Mouse (Mus musculus) stomach, embryonic 16.5 days (tissue): ENCODE data around the gene Daw1. TPM values are rescaled to one million over a fixed set of nuclear protein-coding genes. Genes with fewer than 3 reads are reported as not detected.

ENCODE experiments used
- ATAC-seq: fragments of 200-750 bp; cut with Nextera tagmentation; 2 replicates; pipeline ENCODE4 v1.8.0; 2017; ENCODE audit warnings: moderate number of reproducible peaks, moderate TSS enrichment; ENCODE audit not compliant: insufficient read depth, low FRiP score
- H3K27ac ChIP-seq: fragments of 300-500 bp; sonication (generic); 2 replicates; pipeline ENCODE4 v1.5.1; 2014; ENCODE audit warnings: low read length
- H3K27me3 ChIP-seq: fragments of 300-500 bp; sonication (generic); 2 replicates; pipeline ENCODE4 v1.6.1; 2014; ENCODE audit warnings: low read length, control low read depth, mixed read lengths; ENCODE audit not compliant: control insufficient read depth, insufficient read depth
- H3K36me3 ChIP-seq: fragments of 300-500 bp; sonication (generic); 2 replicates; pipeline ENCODE4 v1.6.1; 2014; ENCODE audit warnings: low read length; ENCODE audit not compliant: control insufficient read depth, insufficient read depth
- H3K4me1 ChIP-seq: fragments of 300-500 bp; sonication (generic); 2 replicates; pipeline ENCODE4 v1.6.1; 2014; ENCODE audit warnings: low read length, control low read depth, mixed read lengths; ENCODE audit not compliant: control insufficient read depth, insufficient read depth
- H3K4me2 ChIP-seq: fragments of 300-500 bp; sonication (generic); 2 replicates; pipeline ENCODE4 v1.6.1; 2014; ENCODE audit warnings: low read depth, low read length, mixed read lengths
- H3K4me3 ChIP-seq: fragments of 300-500 bp; sonication (generic); replicated peaks from 2 replicates; pipeline ENCODE4 v1.5.1; 2014; ENCODE audit warnings: mild to moderate bottlenecking, low read length
- H3K9ac ChIP-seq: fragments of 300-500 bp; sonication (generic); 2 replicates; pipeline ENCODE4 v1.6.1; 2014; ENCODE audit warnings: low read length
- H3K9me3 ChIP-seq: fragments of 300-500 bp; sonication (generic); replicated peaks from 2 replicates; pipeline ENCODE4 v1.6.1; 2016; ENCODE audit warnings: low read length, control low read depth; ENCODE audit not compliant: control insufficient read depth
- WGBS: fragments of 180-500 bp; shearing (Covaris S2); extraction: QIAGEN DNeasy Blood & Tissue Kit; methylation state at CpG from one replicate; pipeline ENCODE4 v1.1.7; 2014; 5-methylcytosine and 5-hydroxymethylcytosine counted together
- polyA plus RNA-seq: library from polyadenylated mRNA; unstranded; fragments of >200 nt; fragmentation: Nextera tagmentation; extraction: Ambion mirVana; gene quantifications from 2 replicates; pipeline ENCODE4 v1.2.1, GENCODE M21; 2015

Daw1 gene
- 0.22 TPM in 1 of 2 replicates, not detected in the other for polyA plus RNA-seq

DNA sequence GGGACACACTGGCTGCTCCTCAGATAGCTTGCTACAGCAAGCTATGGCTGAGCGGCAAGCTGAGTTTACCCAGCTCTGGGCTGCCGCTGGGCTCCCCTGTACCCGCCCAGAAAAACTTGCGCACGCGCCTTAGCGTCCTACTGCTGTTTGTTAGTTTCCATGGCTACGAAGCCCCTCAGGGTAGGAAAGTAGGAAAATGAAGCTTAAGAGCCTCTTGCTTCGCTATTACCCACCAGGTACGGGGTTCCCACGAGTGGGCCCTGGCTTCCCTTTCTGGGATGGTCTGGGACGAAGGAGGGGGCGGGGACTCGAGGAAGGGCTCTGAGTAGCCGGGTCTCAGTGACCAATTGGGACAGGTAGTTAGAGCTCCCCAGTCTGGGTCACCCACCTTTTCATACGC lies at the start of gene Daw1:
Gene Daw1, plus strand, starts transcription at position 150 of the 400 bp plus-strand sequence.
- H3K27ac ChIP-seq = no peak within 1 kb of the TSS
- H3K4me3 ChIP-seq = peak within 1 kb of the TSS; percentile 61
- H3K4me1 ChIP-seq = no peaks in the 10 kb centered on the region
- peak within 1 kb of the TSS; percentile 54 for H3K4me2 ChIP-seq
- H3K9ac ChIP-seq = peak within 1 kb of the TSS; percentile 73
- ATAC-seq = peak; percentile 83
- H3K36me3 ChIP-seq = no peaks in the 10 kb centered on the region
- 2% methylated on average over 16 of the region's 16 CpGs for WGBS
- H3K27me3 ChIP-seq = no peaks in the 10 kb centered on the region
- no peaks in the 10 kb centered on the region for H3K9me3 ChIP-seq

GRCm38 (mm10) chr1:83110992-83111391 lies 48.6 kb upstream of the Daw1 start:
- no peak for ATAC-seq
- Histone ChIP-seq H3K27me3 (no peaks in the 10 kb centered on the region), H3K9me3 (no peaks in the 10 kb centered on the region), H3K36me3 (no peaks in the 10 kb centered on the region), H3K4me1 (no peaks in the 10 kb centered on the region), H3K27ac (no peak overlapping the region), H3K9ac (no peak overlapping the region), H3K4me2 (no peak overlapping the region), H3K4me3 (no peak overlapping the region)

GRCm38 (mm10) chr1:83111726-83112125 lies 47.8 kb upstream of the Daw1 start:
- no peak overlapping the region for H3K27ac ChIP-seq
- no peak for ATAC-seq
- H3K4me2 ChIP-seq = no peak overlapping the region

DNA sequence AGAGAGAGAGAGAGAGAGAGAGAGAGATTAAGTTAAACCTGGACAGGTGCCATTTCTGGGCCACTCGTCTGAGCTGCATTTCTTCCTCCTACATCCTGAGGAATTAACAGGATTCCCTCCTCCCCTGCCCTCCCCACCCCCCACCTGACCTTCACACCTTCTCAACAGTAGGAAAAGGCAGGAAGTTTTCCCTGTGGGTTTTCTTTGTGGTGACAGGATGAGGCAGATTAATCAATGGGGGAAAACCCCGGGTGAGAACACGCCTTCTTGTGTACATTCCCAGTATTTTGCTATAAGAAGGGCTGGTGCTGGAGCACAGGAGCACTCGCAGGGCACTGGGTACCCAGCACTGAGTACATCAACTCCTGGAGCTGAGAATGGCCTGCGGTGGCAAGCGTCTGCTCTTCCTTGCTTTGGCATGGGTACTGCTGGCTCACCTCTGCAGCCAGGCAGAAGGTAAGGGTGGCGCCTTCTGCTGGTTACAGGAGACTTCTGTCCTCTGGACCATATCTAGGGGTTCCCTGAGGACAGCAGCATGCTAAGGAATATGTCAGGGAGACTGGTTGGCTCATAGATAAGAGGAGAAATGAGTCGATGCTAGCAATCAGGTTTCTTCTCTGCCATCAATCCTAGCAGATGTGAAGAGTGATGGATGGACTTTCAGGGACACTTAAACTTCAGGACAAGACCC lies 43.0 kb upstream of the Daw1 start, which contains the start of gene Ccl20:
Gene Ccl20, plus strand, starts transcription at position 320 of the 691 bp plus-strand sequence.
- Histone ChIP-seq H3K27me3 (no peaks in the 10 kb centered on the region), H3K4me3 (no peak within 1 kb of the TSS), H3K4me1 (0 out of 2 replicates have a peak, but pooled peaks cover 4% of the 10 kb centered on the region), H3K36me3 (no peaks in the 10 kb centered on the region), H3K4me2 (no peak within 1 kb of the TSS), H3K9ac (no peak within 1 kb of the TSS), H3K27ac (peak within 1 kb of the TSS; percentile 29; the same call in 1 of the 2 replicates), H3K9me3 (no peaks in the 10 kb centered on the region)
- WGBS = 20% methylated on average over 8 of the region's 8 CpGs
- ATAC-seq = peak; percentile 45; the same call in 1 of the 2 replicates

More at GRCm38 (mm10) chr1:83111726-83112125, 47.8 kb upstream of the Daw1 start:
- H3K4me3 ChIP-seq = no peak overlapping the region
- H3K27me3 ChIP-seq = no peaks in the 10 kb centered on the region
- 0 out of 2 replicates have a peak, but pooled peaks cover 3% of the 10 kb centered on the region for H3K4me1 ChIP-seq
- H3K36me3 ChIP-seq = no peaks in the 10 kb centered on the region
- no peak overlapping the region for H3K9ac ChIP-seq
- WGBS = 69% methylated on average over 5 of the region's 5 CpGs
- H3K9me3 ChIP-seq = no peaks in the 10 kb centered on the region

- Histone ChIP-seq H3K36me3 (no peaks in the 10 kb centered on the region), H3K4me1 (0 out of 2 replicates have a peak, but pooled peaks cover 4% of the 10 kb centered on the region), H3K9ac (no peak overlapping the region), H3K27me3 (no peaks in the 10 kb centered on the region), H3K9me3 (no peaks in the 10 kb centered on the region), H3K4me3 (no peak overlapping the region), H3K27ac (no peak overlapping the region), H3K4me2 (no peak overlapping the region)
- peak; percentile 71; the same call in 1 of the 2 replicates for ATAC-seq
- WGBS = 76% methylated on average over 3 of the region's 3 CpGs
These were observed 42.3 kb upstream of the Daw1 start for GRCm38 (mm10) chr1:83117217-83117616.

DNA sequence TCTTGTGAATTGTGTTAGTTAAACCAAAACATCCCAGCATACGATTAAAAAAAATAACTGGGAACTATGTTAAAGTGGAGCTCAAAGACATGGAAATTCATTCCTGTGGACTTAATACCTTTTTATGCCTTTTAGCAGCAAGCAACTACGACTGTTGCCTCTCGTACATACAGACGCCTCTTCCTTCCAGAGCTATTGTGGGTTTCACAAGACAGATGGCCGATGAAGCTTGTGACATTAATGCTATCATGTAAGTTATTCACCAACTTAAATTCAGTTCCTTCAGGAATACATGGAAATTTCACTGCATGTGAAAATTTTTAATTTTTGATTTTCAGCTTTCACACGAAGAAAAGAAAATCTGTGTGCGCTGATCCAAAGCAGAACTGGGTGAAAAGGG lies 41.9 kb upstream of the Daw1 start:
- no peak overlapping the region for H3K4me3 ChIP-seq
- 88% methylated on average over 7 of the region's 7 CpGs for WGBS
- no peaks in the 10 kb centered on the region for H3K27me3 ChIP-seq
- H3K9ac ChIP-seq = no peak overlapping the region
- H3K4me2 ChIP-seq = no peak overlapping the region
- no peaks in the 10 kb centered on the region for H3K36me3 ChIP-seq
- H3K27ac ChIP-seq = no peak overlapping the region
- H3K4me1 ChIP-seq = 0 out of 2 replicates have a peak, but pooled peaks cover 4% of the 10 kb centered on the region
- no peak for ATAC-seq
- no peaks in the 10 kb centered on the region for H3K9me3 ChIP-seq

DNA sequence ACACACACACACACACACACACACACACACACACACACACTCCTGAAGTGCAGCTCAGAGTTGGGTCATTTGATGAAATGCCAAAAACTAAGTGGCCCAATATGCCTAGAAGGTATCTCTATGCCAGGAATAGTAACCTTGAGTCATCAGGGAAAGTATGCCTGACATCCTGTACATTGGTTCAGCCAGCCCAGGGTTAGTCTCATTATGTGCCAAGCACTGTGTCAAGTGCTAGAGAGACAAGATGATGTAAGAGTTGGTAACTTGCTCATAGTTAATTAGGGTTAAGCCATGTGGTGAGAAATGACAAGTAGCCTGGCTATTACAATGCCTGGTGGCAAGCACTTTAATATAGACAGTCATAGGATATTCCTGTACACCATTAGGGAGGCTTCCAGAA lies 39.6 kb upstream of the Daw1 start:
- Histone ChIP-seq H3K27me3 (no peaks in the 10 kb centered on the region), H3K9me3 (no peaks in the 10 kb centered on the region), H3K9ac (no peak overlapping the region), H3K36me3 (no peaks in the 10 kb centered on the region), H3K27ac (no peak overlapping the region), H3K4me1 (0 out of 2 replicates have a peak, but pooled peaks cover 4% of the 10 kb centered on the region), H3K4me3 (no peak overlapping the region), H3K4me2 (no peak overlapping the region)
- no peak for ATAC-seq

DNA sequence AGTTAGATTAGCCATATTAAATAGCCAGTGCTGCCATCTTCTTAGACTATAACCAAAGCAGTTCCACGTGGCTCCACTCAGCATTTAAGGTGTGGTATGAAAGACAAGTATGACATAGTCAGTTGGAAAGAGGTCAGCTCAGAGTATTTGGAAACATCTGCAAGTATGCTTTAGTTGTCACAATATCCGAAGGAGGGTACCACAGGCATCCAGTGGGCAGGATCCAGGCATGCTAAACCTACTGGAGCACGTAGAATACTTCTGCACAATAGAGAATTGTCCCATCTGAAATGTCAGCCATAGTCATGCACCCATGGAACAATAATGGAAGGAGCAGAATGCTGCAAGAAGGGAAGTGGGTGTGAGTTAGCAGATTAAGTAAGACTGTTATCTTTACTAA lies 39.2 kb upstream of the Daw1 start:
- H3K4me2 ChIP-seq = no peak overlapping the region
- H3K4me1 ChIP-seq = 0 out of 2 replicates have a peak, but pooled peaks cover 4% of the 10 kb centered on the region
- no peak overlapping the region for H3K4me3 ChIP-seq
- no peak overlapping the region for H3K27ac ChIP-seq
- H3K27me3 ChIP-seq = no peaks in the 10 kb centered on the region
- H3K36me3 ChIP-seq = no peaks in the 10 kb centered on the region
- 71% methylated on average over 3 of the region's 3 CpGs for WGBS
- ATAC-seq = no peak
- H3K9me3 ChIP-seq = no peaks in the 10 kb centered on the region
- H3K9ac ChIP-seq = no peak overlapping the region

GRCm38 (mm10) chr1:83123201-83123600 lies 36.4 kb upstream of the Daw1 start:
- no peaks in the 10 kb centered on the region for H3K27me3 ChIP-seq
- H3K9me3 ChIP-seq = no peaks in the 10 kb centered on the region
- no peaks in the 10 kb centered on the region for H3K36me3 ChIP-seq
- no peak overlapping the region for H3K9ac ChIP-seq
- no peak overlapping the region for H3K4me3 ChIP-seq
- no peak overlapping the region for H3K27ac ChIP-seq
- ATAC-seq = peak; percentile 72; the same call in 1 of the 2 replicates
- 76% methylated on average over 2 of the region's 2 CpGs for WGBS
- no peaks in the 10 kb centered on the region for H3K4me1 ChIP-seq
- H3K4me2 ChIP-seq = no peak overlapping the region
